Comparison of ENCODE assay signal across 8 mouse cellular contexts in genomic region chr1:120602031-120602730, GRCm38 (mm10). TPM values are rescaled to one million over a fixed set of nuclear protein-coding genes. Genes with fewer than 3 reads are reported as not detected.
DNase-seq lines count a peak whose midpoint lies in the region; ATAC-seq lines count a peak whose summit lies in the region.

TSS of gene En1 (plus strand) at chr1:120602418.

- WGBS in heart, embryonic 16.5 days, result under 1% methylated on average over 35 of the region's 35 CpGs
- 1% methylated on average over 35 of the region's 35 CpGs for WGBS in liver, embryonic 13.5 days (ENCODE audit: insufficient replicate concordance)

- peaks cover 8% of the 10 kb centered on the region; the same call in 1 of the 2 replicates for H3K9me3 ChIP-seq in megakaryocyte, embryonic 14.5 days
- no peaks in the 10 kb centered on the region for H3K9me3 ChIP-seq in heart, embryonic 16.5 days (replicated peaks; ENCODE audit: control insufficient read depth, low read length)
- H3K9me3 ChIP-seq in liver, embryonic 13.5 days (replicated peaks), result no peaks in the 10 kb centered on the region

- H3K27ac ChIP-seq in heart, embryonic 16.5 days (ENCODE audit: low read length), result no peak within 1 kb of the TSS
- no peak within 1 kb of the TSS for H3K27ac ChIP-seq in liver, embryonic 13.5 days

- H3K9ac ChIP-seq in heart, embryonic 16.5 days (ENCODE audit: low read length), result peak within 1 kb of the TSS; percentile 60
- H3K9ac ChIP-seq in liver, embryonic 13.5 days, result no peak within 1 kb of the TSS

- peak within 1 kb of the TSS; percentile 93 for H3K4me2 ChIP-seq in heart, embryonic 16.5 days (ENCODE audit: low read depth, low read length)
- H3K4me2 ChIP-seq in liver, embryonic 13.5 days, result peak within 1 kb of the TSS; percentile 57

- peak; percentile 72 to 79 for DNase-seq in cerebellum, postnatal 36 days
- DNase-seq in liver, embryonic 13.5 days, result no peak
- peak; percentile 63 for DNase-seq in testis, postnatal 10 days (ENCODE audit: low spot score)
- DNase-seq in right cerebral cortex, postnatal 25 days, result no peak
- no peak for DNase-seq in frontal cortex, postnatal 14 days (ENCODE audit: low spot score in 2 of 2)

- no peak for ATAC-seq in megakaryocyte, adult 5-6 weeks (ENCODE audit: poor library complexity, severe bottlenecking)
- ATAC-seq in heart, embryonic 16.5 days (replicated peaks; ENCODE audit: extremely low read depth, insufficient read depth, low FRiP score), result no peak; the same call in 1 of the 2 replicates
- no peak for ATAC-seq in liver, embryonic 13.5 days (ENCODE audit: low read depth)

- H3K36me3 ChIP-seq in megakaryocyte, embryonic 14.5 days (replicated peaks; ENCODE audit: low read length), result no peaks in the 10 kb centered on the region
- H3K36me3 ChIP-seq in heart, embryonic 16.5 days (ENCODE audit: control insufficient read depth, insufficient read depth), result no peaks in the 10 kb centered on the region
- H3K36me3 ChIP-seq in liver, embryonic 13.5 days, result no peaks in the 10 kb centered on the region

- H3K4me1 ChIP-seq in megakaryocyte, embryonic 14.5 days, result peaks cover 30% of the 10 kb centered on the region
- H3K4me1 ChIP-seq in heart, embryonic 16.5 days (ENCODE audit: control insufficient read depth, insufficient read depth, low read length), result peaks cover 14% of the 10 kb centered on the region
- peaks cover 7% of the 10 kb centered on the region; the same call in 1 of the 2 replicates for H3K4me1 ChIP-seq in liver, embryonic 13.5 days (replicated peaks)

- peaks cover 97% of the 10 kb centered on the region for H3K27me3 ChIP-seq in megakaryocyte, embryonic 14.5 days (replicated peaks)
- H3K27me3 ChIP-seq in heart, embryonic 16.5 days (ENCODE audit: control insufficient read depth, insufficient read depth, low read length), result peaks cover 86% of the 10 kb centered on the region
- peaks cover 100% of the 10 kb centered on the region for H3K27me3 ChIP-seq in liver, embryonic 13.5 days

- H3K4me3 ChIP-seq in megakaryocyte, embryonic 14.5 days (replicated peaks), result peak within 1 kb of the TSS; percentile 86
- peak within 1 kb of the TSS; percentile 62 for H3K4me3 ChIP-seq in heart, embryonic 16.5 days (ENCODE audit: low read length)
- H3K4me3 ChIP-seq in liver, embryonic 13.5 days (replicated peaks), result peak within 1 kb of the TSS; percentile 36

RNA-seq across cellular contexts. Expression of gene En1, which starts in this region (rescaled TPM):
- not detected in 2 replicates for polyA plus RNA-seq in megakaryocyte, embryonic 14.5 days (2012; ENCODE audit: insufficient read depth, low replicate concordance)
- total RNA-seq in megakaryocyte, adult 5-6 weeks (2015), result not detected in 2 replicates
- total RNA-seq in megakaryocyte, adult 5-6 weeks (2017), result not detected in 2 replicates
- 0.07 TPM in 1 of 2 replicates, not detected in the other for polyA plus RNA-seq in heart, embryonic 16.5 days (2015; fragmentation: Nextera tagmentation; extraction: Ambion mirVana)
- not detected in 2 replicates for polyA plus RNA-seq in liver, embryonic 13.5 days (2015; fragmentation: Nextera tagmentation; extraction: Ambion mirVana)

Comparison
In these comparisons a context has a peak if more than half of its experiments do, and no peak if none do; other contexts are left out.
1. H3K4me3 ChIP-seq: peak in every context shown above with its lines; median percentile 86 in megakaryocyte, embryonic 14.5 days; 62 in heart, embryonic 16.5 days; 36 in liver, embryonic 13.5 days.
2. DNase-seq: peak in cerebellum, postnatal 36 days (2 of 2) and testis, postnatal 10 days (single experiment); none in liver, embryonic 13.5 days (single experiment), right cerebral cortex, postnatal 25 days (single experiment) and frontal cortex, postnatal 14 days (0 of 2).